1 mouse cellular context compared by ENCODE assay signal in the genomic region with DNA sequence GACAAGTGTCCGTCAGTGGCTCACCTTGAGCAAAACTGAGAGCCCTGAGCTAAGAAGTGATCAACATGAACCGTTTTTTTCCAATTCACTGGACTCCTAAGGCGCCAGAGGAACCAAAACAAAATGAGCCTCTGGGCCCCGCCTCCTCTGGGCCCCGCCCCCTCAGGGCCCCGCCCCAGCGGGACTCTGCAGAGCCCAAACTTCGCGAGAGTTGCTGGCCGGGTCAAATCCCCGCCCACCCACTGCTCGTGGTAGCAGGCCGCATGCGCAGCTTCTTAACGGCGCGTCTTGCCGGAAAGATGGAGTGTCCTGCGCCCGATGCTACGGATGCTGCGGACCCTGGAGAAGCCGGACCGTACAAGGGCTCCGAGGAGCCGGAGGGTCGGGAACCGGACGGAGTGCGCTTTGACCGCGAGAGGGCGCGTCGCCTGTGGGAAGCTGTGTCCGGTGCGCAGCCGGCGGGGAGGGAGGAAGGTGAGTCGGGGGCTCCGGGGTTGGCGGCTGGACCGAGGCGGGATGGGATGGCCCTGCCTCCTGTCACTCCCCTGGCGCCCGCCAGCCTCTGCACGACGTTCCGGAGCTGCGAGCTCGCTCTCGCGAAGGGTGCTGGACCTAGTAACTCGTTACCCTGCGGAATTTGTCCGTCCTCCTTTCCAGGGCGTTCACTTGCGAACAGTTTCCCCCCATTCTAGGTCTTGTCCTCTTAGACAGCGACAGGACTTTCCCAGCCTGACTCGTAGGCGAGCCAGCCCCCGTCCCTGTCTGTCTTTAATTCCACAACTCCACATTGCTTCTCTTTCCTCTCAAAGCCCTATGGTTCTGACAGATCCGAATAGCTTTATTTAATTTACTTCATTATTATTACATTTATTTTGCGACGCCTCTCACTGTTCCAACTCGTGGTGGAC.
TF ChIP-seq lines count a peak whose summit lies in the region.

Gene Zfp346, plus strand, starts transcription at position 267 of the 908 bp plus-strand sequence.

TF ChIP-seq in myocyte, 11 proteins besides CTCF, POLR2A, EP300 and RAD21 (continued from another document):
- TF ChIP-seq TCF12 (IDR thresholded peaks at IDR 0.05; ENCODE audit: insufficient read depth, poor library complexity, severe bottlenecking) (no peak), REST (IDR thresholded peaks at IDR 0.05; ENCODE audit: insufficient read depth, insufficient read length) (peak; percentile 5), POLR2AphosphoS2 (IDR thresholded peaks at IDR 0.05; ENCODE audit: insufficient read length, low read depth) (peak; percentile 98), MAX (IDR thresholded peaks at IDR 0.05; ENCODE audit: low read depth) (no peak), USF1 (IDR thresholded peaks at IDR 0.05; ENCODE audit: low read depth) (no peak)
